Mouse (Mus musculus) ES-E14 (cell line): Measurements from ENCODE around the gene Ocm.

ENCODE experiments used
- CHD2 ChIP-seq: IDR thresholded peaks from 2 replicates; pipeline ENCODE4 v1.6.1; 2014; ENCODE audit warnings: mild to moderate bottlenecking, low read depth, low read length, inconsistent platforms
- HCFC1 ChIP-seq: IDR thresholded peaks from 2 replicates; pipeline ENCODE4 v1.6.1; 2012; ENCODE audit warnings: low read length, inconsistent platforms, borderline replicate concordance; ENCODE audit not compliant: insufficient read depth
- MAFK ChIP-seq: IDR thresholded peaks from 2 replicates; pipeline ENCODE4 v1.6.1; 2014; ENCODE audit warnings: mild to moderate bottlenecking, low read depth, low read length, inconsistent platforms; ENCODE audit not compliant: insufficient read depth
- ZC3H11A ChIP-seq: IDR thresholded peaks from 2 replicates; pipeline ENCODE4 v1.6.1; 2012; ENCODE audit warnings: low read depth, mild to moderate bottlenecking, inconsistent platforms, low read length, borderline replicate concordance
- ZNF384 ChIP-seq: IDR thresholded peaks from 2 replicates; pipeline ENCODE4 v1.6.1; 2012; ENCODE audit warnings: low read depth, low read length, inconsistent platforms

DNA sequence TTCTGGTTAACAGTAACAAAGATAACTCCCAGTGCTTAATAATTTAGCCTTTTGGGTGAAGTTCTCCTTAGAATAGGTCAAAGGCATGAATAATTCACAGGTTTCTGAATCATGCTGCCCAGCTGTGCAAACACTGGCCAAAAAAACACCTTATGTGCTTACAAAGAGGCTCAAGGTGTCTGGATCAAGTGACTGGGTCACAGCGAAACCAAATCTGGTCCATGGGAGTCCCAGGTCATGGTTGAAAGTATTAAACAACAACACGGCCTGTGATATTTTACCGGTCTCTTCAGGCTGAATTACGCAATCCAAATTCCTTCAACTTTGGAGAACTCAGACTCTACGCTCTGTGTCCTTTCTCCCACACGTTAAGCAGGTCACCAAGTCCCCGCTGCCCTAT is 6.0 kb upstream of the Ocm start:
- TF ChIP-seq ZC3H11A, result no peak
- TF ChIP-seq ZNF384, result no peak
- TF ChIP-seq CHD2, result no peak
- TF ChIP-seq MAFK, result no peak
- no peak for TF ChIP-seq HCFC1
